Mouse (Mus musculus) liver, embryonic 16.5 days (tissue): Measurements from ENCODE around the gene A630095N17Rik. TPM values are rescaled to one million over a fixed set of nuclear protein-coding genes. Genes with fewer than 3 reads are reported as not detected.

Experiments
- ATAC-seq: fragments of 200-750 bp; cut with Nextera tagmentation; 2 replicates; pipeline ENCODE4 v1.8.0; 2017; ENCODE audit warnings: low read depth, mild to moderate bottlenecking, moderate number of reproducible peaks, moderate library complexity
- H3K27ac ChIP-seq: fragments of 300-500 bp; sonication (generic); 2 replicates; pipeline ENCODE4 v1.5.1; 2014; ENCODE audit warnings: mild to moderate bottlenecking, low read length
- H3K27me3 ChIP-seq: fragments of 300-500 bp; sonication (generic); 2 replicates; pipeline ENCODE4 v1.6.1; 2014; ENCODE audit warnings: low read depth, low read length, mixed read lengths; ENCODE audit not compliant: control insufficient read depth, insufficient read depth
- H3K36me3 ChIP-seq: fragments of 300-500 bp; sonication (generic); 2 replicates; pipeline ENCODE4 v1.6.1; 2014; ENCODE audit warnings: mild to moderate bottlenecking; ENCODE audit not compliant: control insufficient read depth, insufficient read depth
- H3K4me1 ChIP-seq: fragments of 300-500 bp; sonication (generic); 2 replicates; pipeline ENCODE4 v1.6.1; 2014; ENCODE audit warnings: low read depth, low read length, mixed read lengths; ENCODE audit not compliant: control insufficient read depth
- H3K4me2 ChIP-seq: fragments of 300-500 bp; sonication (generic); 2 replicates; pipeline ENCODE4 v1.6.1; 2014; ENCODE audit warnings: low read depth, low read length, mixed read lengths
- H3K4me3 ChIP-seq: fragments of 300-500 bp; sonication (generic); 2 replicates; pipeline ENCODE4 v1.5.1; 2014; ENCODE audit warnings: low read depth, mild to moderate bottlenecking, low read length
- H3K9ac ChIP-seq: fragments of 300-500 bp; sonication (generic); 2 replicates; pipeline ENCODE4 v1.6.1; 2014; ENCODE audit warnings: low read depth, low read length
- H3K9me3 ChIP-seq: fragments of 300-500 bp; sonication (generic); replicated peaks from 2 replicates; pipeline ENCODE4 v1.6.1; 2016; ENCODE audit warnings: low read length; ENCODE audit not compliant: control insufficient read depth
- WGBS: fragments of 180-500 bp; shearing (Covaris S2); extraction: QIAGEN DNeasy Blood & Tissue Kit; methylation state at CpG from one replicate; pipeline ENCODE4 v1.1.7; 2014; ENCODE audit not compliant: insufficient replicate concordance; 5-methylcytosine and 5-hydroxymethylcytosine counted together
- polyA plus RNA-seq: library from polyadenylated mRNA; unstranded; fragments of >200 nt; fragmentation: Nextera tagmentation; extraction: Ambion mirVana; gene quantifications from 2 replicates; pipeline ENCODE4 v1.2.1, GENCODE M21; 2015

A630095N17Rik gene
- polyA plus RNA-seq, 1 experiment from 2014 or later: not detected

DNA sequence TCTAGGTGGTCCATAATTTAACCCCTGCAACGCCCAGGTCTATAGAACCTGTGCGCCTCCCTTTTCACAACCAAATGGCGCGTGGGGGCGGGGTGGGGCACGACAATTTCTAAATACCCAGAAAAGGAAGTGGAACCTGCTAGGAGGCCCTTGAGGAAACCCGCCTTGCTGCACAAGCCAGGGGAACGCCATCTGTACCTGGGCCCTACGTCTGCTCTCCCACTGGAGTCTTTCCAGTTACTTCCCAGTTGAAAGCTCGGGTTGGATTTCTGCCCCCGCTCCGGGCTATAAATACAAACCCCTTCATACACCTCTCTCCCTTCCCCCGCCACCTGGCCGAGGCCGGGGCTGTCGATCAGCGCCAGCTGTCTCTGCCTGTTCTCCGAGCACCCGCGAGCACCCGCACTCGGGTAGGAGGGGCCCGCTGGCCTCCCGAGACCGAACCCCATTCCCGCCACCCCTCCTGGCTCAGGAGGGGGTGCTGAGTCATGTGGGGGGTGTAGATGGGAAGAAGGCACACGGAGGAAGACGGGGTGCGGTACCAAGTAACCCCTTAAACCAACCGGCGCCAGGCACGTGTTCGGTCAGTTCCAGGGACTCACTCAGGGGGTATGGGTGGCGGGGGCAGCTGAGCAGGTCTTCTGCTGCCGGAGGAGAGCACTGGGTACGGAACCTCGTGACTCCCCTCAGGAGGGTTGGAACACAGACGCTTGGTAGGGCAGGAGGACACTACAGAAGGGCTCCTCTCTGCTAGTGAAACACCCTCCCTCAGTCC is 13.5 kb downstream of the A630095N17Rik start:
- no peaks in the 10 kb centered on the region for H3K9me3 ChIP-seq
- H3K4me1 ChIP-seq: peaks cover 53% of the 10 kb centered on the region
- peak overlapping the region; percentile 87 for H3K9ac ChIP-seq
- peak overlapping the region; percentile 83 for H3K4me3 ChIP-seq
- H3K27ac ChIP-seq: peak overlapping the region; percentile 97
- peaks cover 36% of the 10 kb centered on the region for H3K36me3 ChIP-seq
- H3K4me2 ChIP-seq: peak overlapping the region; percentile 97
- peak; percentile 64 for ATAC-seq
- peaks cover 14% of the 10 kb centered on the region for H3K27me3 ChIP-seq
- WGBS: under 1% methylated on average over 38 of the region's 38 CpGs

DNA sequence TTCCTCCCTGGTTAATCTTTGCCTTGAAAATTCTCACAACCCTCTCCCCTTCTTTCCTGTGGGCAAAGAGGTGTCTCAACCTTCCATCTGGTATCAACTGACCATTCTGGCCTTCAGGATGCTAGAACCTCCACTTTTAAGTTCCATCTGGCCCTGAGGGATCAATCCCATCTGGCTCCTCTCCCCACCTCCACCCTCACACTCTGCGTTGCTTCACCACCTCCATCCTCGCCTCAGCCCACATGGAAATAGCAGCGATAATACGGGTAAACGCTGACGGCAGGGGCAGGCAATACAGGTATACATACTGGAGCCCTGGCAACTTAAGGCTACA is 14.0 kb downstream of the A630095N17Rik start:
- H3K9me3 ChIP-seq: no peaks in the 10 kb centered on the region
- peak overlapping the region; percentile 83 for H3K4me3 ChIP-seq
- peaks cover 59% of the 10 kb centered on the region for H3K4me1 ChIP-seq
- 1% methylated on average over 6 of the region's 6 CpGs for WGBS
- H3K9ac ChIP-seq: peak overlapping the region; percentile 87
- no peak for ATAC-seq
- H3K27me3 ChIP-seq: peaks cover 14% of the 10 kb centered on the region
- peak overlapping the region; percentile 97 for H3K4me2 ChIP-seq
- H3K36me3 ChIP-seq: peaks cover 41% of the 10 kb centered on the region
- H3K27ac ChIP-seq: peak overlapping the region; percentile 97

DNA sequence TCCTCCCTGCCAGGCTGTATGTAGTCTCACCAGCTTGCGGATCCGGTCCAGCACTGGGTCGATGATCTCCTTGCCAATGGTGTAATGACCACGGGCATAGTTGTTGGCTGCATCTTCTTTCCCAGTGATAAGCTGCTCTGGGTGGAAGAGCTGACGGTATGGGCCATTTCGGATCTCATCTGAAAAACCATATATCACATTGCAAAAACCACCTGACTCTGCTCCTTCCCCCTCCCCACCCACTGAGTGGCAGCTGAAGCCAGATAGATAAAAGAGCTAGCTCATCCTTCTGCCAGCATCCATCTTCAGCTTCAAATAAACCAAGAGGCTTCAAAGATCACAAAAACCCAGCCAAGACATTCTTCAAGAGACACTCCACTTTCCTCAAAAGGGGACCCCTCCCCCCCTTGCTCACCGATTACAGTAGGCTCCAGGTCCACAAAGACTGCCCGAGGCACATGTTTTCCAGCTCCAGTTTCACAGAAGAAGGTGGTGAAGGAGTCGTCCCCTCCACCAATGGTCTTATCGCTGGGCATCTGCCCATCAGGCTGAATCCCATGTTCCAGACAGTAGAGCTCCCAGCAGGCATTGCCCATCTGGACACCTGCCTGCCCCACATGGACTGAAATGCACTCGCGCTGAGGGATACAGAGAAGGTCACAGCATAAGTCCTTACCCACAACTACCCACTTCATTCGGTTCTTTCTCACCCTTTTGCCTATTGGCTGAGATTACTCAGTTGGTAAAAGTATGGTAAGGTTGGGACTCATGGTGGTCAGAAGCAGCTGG is 14.9 kb downstream of the A630095N17Rik start:
- Histone ChIP-seq H3K36me3 (peaks cover 41% of the 10 kb centered on the region), H3K27ac (peak overlapping the region; percentile 97), H3K9ac (peak overlapping the region; percentile 87), H3K4me2 (peak overlapping the region; percentile 97), H3K4me1 (peaks cover 67% of the 10 kb centered on the region), H3K4me3 (peak overlapping the region; percentile 83), H3K9me3 (no peaks in the 10 kb centered on the region), H3K27me3 (peaks cover 14% of the 10 kb centered on the region)
- ATAC-seq: peak; percentile 51
- WGBS: 38% methylated on average over 13 of the region's 13 CpGs

DNA sequence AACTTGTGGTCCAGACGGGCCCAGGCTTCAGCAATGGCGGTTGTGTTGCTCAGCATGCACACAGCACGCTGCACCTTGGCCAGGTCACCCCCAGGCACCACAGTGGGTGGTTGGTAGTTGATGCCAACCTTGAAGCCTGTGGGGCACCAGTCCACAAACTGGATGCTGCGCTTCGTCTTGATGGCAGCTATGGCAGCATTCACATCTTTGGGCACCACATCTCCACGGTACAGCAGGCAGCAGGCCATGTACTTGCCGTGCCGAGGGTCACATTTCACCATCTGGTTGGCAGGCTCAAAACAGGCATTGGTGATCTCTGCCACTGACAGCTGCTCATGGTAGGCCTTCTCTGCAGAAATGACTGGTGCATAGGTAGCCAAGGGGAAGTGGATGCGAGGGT is 16.1 kb downstream of the A630095N17Rik start:
- H3K27me3 ChIP-seq: peaks cover 12% of the 10 kb centered on the region
- peak overlapping the region; percentile 87 for H3K9ac ChIP-seq
- no peak for ATAC-seq
- H3K36me3 ChIP-seq: peaks cover 43% of the 10 kb centered on the region
- H3K9me3 ChIP-seq: no peaks in the 10 kb centered on the region
- peak overlapping the region; percentile 83 for H3K4me3 ChIP-seq
- peak overlapping the region; percentile 97 for H3K4me2 ChIP-seq
- WGBS: 88% methylated on average over 9 of the region's 9 CpGs
- peaks cover 77% of the 10 kb centered on the region for H3K4me1 ChIP-seq
- H3K27ac ChIP-seq: peak overlapping the region; percentile 97

DNA sequence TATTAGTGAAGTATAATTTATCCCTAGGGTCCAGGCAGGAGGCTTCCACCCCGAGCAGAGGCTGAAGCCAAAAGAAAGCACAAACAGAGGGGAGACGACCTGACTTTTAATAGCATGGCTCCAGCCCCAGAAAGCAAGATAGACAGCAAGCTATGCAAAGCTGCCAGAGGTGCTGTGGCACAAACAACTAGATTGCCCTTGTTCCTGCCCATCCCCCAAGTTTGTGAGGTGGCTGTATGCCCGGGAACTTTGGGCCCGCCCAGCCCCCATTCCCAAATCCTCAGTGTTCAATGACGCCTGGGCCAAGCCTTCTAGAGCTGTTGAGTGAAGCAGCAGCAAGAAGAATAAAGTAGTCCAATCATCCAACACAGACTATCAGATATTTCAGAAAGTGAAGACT is 17.0 kb downstream of the A630095N17Rik start:
- H3K4me1 ChIP-seq: peaks cover 79% of the 10 kb centered on the region
- H3K9me3 ChIP-seq: no peaks in the 10 kb centered on the region
- peak overlapping the region; percentile 97 for H3K27ac ChIP-seq
- H3K36me3 ChIP-seq: peaks cover 43% of the 10 kb centered on the region
- ATAC-seq: no peak
- peak overlapping the region; percentile 97 for H3K4me2 ChIP-seq
- peak overlapping the region; percentile 87 for H3K9ac ChIP-seq
- H3K27me3 ChIP-seq: peaks cover 3% of the 10 kb centered on the region
- H3K4me3 ChIP-seq: peak overlapping the region; percentile 83
- 42% methylated on average over 5 of the region's 5 CpGs for WGBS

DNA sequence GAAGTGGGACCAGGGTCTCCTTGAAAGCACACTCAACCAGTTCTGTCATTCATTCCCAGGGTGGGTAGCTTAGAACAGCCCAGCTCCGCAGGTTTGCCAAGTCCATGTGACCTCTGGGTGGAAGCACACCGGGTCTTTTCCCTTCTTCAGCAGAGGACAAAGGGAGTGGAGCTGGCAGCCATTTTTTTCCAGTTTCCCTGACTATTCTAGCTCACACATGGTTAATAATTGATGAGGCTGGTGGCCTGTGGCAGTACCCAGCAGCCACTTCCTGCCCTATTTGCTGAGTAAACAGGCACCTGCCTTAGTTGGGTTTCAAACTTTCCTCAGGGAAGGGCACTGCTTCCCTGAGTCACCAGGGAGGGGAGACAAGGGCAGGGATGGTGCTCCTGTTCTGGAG is 17.5 kb downstream of the A630095N17Rik start:
- ATAC-seq: no peak
- no peaks in the 10 kb centered on the region for H3K27me3 ChIP-seq
- peaks cover 79% of the 10 kb centered on the region for H3K4me1 ChIP-seq
- no peaks in the 10 kb centered on the region for H3K9me3 ChIP-seq
- peak overlapping the region; percentile 97 for H3K27ac ChIP-seq
- H3K4me2 ChIP-seq: peak overlapping the region; percentile 97
- WGBS: 50% methylated on average over 2 of the region's 2 CpGs
- peak overlapping the region; percentile 87 for H3K9ac ChIP-seq
- peak overlapping the region; percentile 83 for H3K4me3 ChIP-seq
- peaks cover 43% of the 10 kb centered on the region for H3K36me3 ChIP-seq

DNA sequence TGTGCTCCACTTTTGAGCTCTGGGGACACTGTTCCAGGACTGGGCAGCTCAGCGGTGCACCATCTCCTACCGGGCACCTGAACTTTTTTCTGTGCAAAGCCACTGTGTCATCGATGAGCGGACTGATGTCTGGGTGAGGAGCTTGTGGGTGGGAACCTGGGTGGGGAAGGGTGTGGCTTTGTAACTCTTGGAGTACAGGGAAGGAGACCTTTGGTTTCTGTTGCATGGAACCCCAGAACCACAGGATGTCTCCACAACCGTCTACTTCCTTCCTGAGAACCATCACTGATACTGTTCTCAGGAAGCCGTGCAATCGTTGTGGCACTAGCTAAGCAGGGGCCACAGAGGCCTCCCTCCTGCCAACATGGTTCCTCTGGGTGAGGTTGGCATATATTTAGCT is 18.8 kb downstream of the A630095N17Rik start:
- 0 out of 2 replicates have a peak, but pooled peaks have one; percentile 2 for ATAC-seq
- Histone ChIP-seq H3K4me3 (peak overlapping the region; percentile 97), H3K4me2 (peak overlapping the region; percentile 97), H3K27me3 (no peaks in the 10 kb centered on the region), H3K27ac (peak overlapping the region; percentile 97), H3K9me3 (no peaks in the 10 kb centered on the region), H3K36me3 (peaks cover 43% of the 10 kb centered on the region), H3K9ac (peak overlapping the region; percentile 48), H3K4me1 (peaks cover 87% of the 10 kb centered on the region)
- WGBS: 10% methylated on average over 7 of the region's 7 CpGs

DNA sequence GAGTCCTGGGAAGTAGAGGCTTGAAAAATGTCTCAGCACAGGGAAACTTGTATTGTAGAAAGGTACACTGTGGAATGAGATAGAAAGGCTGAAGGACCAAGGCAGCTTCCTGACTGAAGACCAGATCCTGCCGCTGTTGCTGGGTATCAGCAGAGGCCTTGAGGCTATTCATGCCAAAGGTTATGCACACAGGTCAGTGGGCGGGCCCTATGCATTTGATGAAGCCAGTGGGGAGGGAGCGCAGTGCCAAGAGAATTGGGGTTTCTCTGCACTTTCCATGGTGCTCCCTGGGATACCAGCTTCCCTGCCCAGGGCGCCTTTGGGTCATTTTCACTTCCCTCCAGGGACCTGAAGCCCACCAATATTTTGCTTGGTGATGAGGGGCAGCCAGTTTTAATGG is 19.4 kb downstream of the A630095N17Rik start:
- no peak for ATAC-seq
- Histone ChIP-seq H3K4me2 (peak overlapping the region; percentile 97), H3K27me3 (no peaks in the 10 kb centered on the region), H3K9me3 (no peaks in the 10 kb centered on the region), H3K4me1 (peaks cover 84% of the 10 kb centered on the region), H3K36me3 (peaks cover 43% of the 10 kb centered on the region), H3K27ac (peak overlapping the region; percentile 97), H3K9ac (peak overlapping the region; percentile 48), H3K4me3 (peak overlapping the region; percentile 97)
- WGBS: 56% methylated on average over 4 of the region's 4 CpGs
